Mouse (Mus musculus) testis, postnatal 14 days (tissue): ENCODE results near the gene Lcn8.
A peak's percentile ranks its signal among the peaks of the same experiment; 100 is the strongest.
"Not testable (repeated sequence)": the region's sequence is repeated elsewhere in the genome, so short reads cannot be mapped to it uniquely, and the experiment has no call there.

Experiments used
- DNase-seq: peaks from one replicate; pipeline ENCODE4 v3.0.0; 2021; ENCODE audit warnings: low spot score

Gene Lcn8

DNA sequence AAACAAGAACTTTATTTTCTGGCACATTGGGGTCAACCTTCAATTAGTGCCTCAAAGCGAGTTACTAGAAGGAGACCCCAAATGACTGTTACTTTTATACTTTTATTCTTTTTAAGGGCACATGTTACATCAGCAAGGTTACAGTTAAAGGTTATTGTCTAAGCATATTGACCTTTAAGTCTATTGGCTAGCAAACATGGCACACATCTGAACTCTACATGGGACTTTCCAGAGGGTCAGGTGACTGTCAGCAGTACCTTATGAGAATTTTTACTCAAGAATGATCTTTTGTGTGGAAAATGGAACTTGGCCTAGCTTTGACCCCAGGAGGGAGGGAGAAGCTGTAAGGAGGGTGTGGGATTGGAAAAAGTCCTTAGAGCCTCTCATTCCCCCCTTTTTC, 13.6 kb downstream of the Lcn8 start:
- no peak for DNase-seq

DNA sequence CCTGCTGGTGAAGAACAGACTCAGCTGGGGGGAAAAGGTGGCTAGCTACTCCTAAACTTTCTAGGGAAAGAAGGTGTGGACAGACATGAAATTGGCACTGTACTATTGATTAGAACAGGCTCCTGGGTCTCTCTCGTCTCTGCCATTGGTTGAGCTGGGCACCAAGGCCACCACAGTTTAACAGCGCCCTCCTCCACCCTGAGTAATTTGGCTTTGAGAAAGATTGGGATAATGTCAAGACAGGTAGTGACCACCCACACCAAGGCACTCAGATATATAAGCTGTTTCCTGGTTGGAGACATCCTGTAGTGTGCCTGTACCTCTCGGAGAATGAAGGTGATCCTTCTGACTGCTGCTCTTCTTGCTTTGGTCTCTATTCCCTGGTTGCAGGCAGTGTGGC, 23.6 kb downstream of the Lcn8 start, which contains the start of gene Lcn6:
TSS of gene Lcn6 (plus strand) at position 301 of the 400 bp plus-strand sequence.
- DNase-seq = no peak

DNA sequence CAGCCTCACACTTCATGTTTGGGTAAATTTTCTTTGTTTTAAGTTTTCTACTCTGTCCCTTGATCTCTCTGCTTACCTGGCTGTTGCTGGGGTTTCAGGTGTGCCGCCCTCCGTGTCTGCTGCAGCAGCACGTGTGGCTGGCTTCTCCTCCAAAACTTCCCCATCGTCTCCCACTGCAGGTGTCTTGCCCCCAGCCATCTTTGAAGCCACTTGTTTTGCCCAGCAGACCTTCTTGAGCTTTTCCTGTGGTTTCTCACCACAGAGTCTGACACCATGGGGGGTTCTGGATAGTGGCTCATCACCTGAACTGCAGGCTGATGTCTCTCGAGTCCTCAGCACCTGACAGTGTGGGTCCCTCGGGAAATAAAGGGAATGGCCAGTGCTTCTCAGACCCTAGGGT, 26.6 kb downstream of the Lcn8 start:
- no peak for DNase-seq

DNA sequence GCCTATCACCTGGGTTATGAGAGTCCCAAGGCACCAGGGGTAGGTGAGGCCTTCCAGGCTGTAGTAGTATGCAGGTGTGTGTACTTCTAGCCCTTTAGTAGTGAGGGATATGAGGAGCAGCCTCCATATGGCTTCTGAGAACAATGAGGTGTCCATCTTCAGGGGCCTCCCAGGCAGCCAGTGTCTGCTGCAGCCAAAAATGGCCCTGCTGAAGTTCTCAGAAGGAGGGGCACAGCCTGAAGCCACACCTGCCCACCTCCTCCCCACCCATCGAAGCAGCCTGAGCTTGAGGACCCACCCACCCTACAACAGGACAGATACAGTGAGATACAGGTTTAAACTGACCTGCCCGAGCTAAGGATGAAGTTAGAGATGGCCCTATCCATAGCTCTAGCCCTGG, 29.5 kb downstream of the Lcn8 start, which contains the start of gene Lcn10:
TSS of gene Lcn10 (plus strand) at position 301 of the 400 bp plus-strand sequence.
- DNase-seq = no peak

DNA sequence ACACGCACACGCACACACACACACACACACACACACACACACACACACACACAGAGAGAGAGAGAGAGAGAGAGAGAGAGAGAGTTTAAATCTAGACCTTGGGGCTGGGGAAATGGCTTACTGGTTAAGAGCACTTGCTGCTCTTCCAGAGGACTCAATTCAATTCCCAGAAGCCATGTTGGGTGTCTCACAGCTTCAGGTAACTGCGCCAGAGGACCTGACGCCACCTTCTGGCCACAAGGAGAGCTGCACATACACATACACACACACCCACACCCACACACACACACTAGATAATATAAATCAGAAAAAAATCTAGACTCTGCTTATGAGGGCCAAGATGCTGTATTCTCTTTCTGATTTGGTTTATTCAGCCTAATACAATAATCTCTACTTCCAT, 34.0 kb downstream of the Lcn8 start:
- no peak for DNase-seq

DNA sequence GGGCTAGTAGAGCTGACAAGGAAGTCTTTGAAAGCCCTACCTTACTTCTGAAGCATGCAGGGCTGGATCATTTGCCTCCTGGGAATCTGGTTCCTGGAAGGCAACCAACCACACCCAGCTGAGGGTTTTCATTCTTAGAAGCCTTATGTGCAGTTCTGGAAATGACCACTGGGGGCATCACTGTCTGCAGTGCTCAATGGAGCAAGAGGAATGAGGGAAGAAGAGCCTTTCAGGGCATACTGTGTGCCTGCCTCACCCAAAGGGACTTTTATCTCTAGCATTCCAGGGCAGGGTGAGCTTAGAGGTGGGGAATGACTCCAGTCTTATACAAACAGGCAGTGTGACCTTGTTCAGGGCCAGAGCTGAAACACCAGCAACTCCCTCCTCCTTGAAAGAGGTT, 41.7 kb downstream of the Lcn8 start:
- DNase-seq = peak; percentile 48

DNA sequence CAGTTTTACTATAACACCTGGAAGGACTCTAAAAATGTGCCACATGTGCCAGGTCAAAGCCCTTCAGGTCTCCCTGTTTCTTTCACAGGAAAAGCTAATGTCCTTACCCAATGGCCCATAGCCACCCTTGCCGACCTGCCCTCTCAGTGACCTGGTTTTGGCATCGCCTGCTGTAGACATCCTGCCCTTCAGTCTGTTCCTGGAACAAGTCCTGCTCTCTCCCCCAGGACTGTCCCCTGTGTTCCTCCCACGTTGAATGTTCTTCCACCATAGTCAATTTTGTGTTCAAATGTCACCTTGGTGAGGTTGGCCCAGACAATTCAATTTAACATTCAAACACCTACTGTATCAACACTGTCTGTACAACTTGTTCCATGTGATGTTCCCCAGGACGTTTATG, 44.0 kb downstream of the Lcn8 start:
- DNase-seq = no peak

DNA sequence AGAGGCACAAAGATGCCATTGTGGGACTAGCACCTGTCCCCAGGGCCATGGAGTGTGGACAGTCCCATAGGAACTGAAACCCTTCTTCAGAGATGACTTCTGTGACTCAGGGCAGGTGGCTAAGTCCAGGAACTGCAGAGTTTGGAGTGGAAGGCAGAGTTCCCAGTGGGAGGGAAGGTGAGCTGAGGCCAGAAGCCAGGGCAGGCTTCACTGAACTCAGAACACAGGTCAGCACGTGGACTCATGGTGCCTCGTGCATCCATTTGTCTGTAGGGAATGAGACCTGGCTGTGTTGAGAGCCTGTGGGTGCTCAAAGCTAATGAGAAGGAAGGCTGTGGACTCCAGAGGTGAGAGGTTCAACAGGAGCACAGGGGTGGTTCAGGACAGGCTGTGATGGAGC, 45.8 kb downstream of the Lcn8 start:
- DNase-seq = no peak

DNA sequence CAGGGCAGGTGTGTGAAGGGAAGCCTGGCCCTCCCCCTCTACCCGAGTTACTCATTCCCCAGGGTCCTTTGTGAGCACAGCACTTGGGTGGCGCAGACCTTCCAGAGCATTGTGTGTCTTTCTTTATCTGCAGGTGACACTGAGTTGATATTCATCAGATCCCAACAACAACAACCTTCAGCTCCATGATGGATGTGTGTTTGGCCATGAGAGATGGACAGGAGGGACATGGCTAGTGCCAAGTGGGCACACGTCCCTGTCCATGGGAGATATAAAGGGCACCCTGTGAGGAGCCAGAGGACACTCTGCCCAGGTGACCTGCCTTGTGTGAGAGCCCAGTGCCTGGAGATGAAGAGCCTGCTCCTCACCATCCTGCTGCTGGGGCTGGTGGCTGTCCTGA, 46.8 kb downstream of the Lcn8 start, which contains the start of gene Obp2a:
TSS of gene Obp2a (plus strand) at position 301 of the 400 bp plus-strand sequence.
- not testable (repeated sequence) for DNase-seq

DNA sequence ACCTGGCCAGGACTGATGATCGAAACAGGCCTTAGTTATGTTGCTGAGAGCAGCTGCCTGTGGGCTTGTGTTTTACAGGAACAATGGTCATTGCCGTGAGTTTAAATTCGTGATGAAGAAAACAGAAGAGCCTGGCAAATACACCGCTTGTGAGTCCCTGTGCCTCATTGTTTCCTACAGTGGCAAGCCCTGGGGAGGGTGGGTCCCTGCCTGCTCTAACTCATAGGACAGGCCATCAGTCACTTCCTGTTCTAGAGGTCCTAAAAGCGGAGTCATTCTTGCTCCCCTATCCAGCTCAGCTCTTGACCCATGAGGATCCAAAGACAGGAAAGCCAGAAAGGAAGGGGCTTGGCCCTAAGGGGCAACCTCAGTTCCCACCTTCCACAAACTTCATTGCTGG, 48.1 kb downstream of the Lcn8 start:
- DNase-seq = no peak

DNA sequence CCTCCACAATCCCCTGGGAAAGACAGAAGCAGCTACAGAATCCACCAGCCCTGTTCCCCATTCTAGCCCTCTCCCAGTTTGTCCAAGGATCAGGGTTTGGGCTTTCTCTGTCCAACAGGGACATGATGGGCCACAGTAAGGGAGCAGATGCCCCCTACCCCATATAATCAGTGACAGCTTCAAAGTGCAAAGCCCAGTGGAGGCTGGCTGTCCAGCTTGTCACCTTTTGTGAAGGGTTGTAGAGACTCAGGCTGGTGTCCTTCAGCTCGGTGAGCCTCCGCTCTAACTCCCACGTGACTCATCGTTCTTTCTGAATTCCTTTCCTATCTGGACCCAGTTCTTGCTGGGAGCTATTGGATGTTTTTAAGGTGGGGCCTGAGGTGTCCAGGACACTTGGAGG, 50.8 kb downstream of the Lcn8 start:
- no peak for DNase-seq
